Mouse (Mus musculus): ENCODE results near the gene Scaf4.

Scaf4 gene

GRCm38 (mm10) chr16:90283905-90284891 is at the start of gene Scaf4:
Scaf4 (minus strand) TSS chr16:90284503.
- DNase-seq, result peak; percentile 97

GRCm38 (mm10) chr16:90332553-90332952 is 48.2 kb upstream of the Scaf4 start:
- DNase-seq, result no peak

- DNase-seq, result no peak
Observed at GRCm38 (mm10) chr16:90330979-90331378, 46.7 kb upstream of the Scaf4 start.

- no peak for DNase-seq
Observed at GRCm38 (mm10) chr16:90329511-90329910, 45.2 kb upstream of the Scaf4 start.

- DNase-seq, result peak; percentile 90
Observed at GRCm38 (mm10) chr16:90322850-90323528, 38.7 kb upstream of the Scaf4 start.

- no peak for DNase-seq
Observed at GRCm38 (mm10) chr16:90319321-90319720, 35.0 kb upstream of the Scaf4 start.

- no peak for DNase-seq
Observed at GRCm38 (mm10) chr16:90318372-90318926, 34.1 kb upstream of the Scaf4 start.

GRCm38 (mm10) chr16:90317777-90318176 is 33.5 kb upstream of the Scaf4 start:
- no peak for DNase-seq

GRCm38 (mm10) chr16:90315881-90316280 is 31.6 kb upstream of the Scaf4 start:
- DNase-seq, result no peak

GRCm38 (mm10) chr16:90312449-90313082 is 28.3 kb upstream of the Scaf4 start:
- peak; percentile 63 for DNase-seq

- DNase-seq, result no peak
Observed at GRCm38 (mm10) chr16:90310488-90311135, 26.3 kb upstream of the Scaf4 start.

GRCm38 (mm10) chr16:90309784-90310183 is 25.5 kb upstream of the Scaf4 start:
- no peak for DNase-seq

GRCm38 (mm10) chr16:90303988-90304299 is 19.6 kb upstream of the Scaf4 start:
- DNase-seq, result no peak

- no peak for DNase-seq
Observed at GRCm38 (mm10) chr16:90303286-90303987, 19.1 kb upstream of the Scaf4 start.

- no peak for DNase-seq
Observed at GRCm38 (mm10) chr16:90301706-90302105, 17.4 kb upstream of the Scaf4 start.

- no peak for DNase-seq
Observed at GRCm38 (mm10) chr16:90300896-90301295, 16.6 kb upstream of the Scaf4 start.

- DNase-seq, result no peak
Observed at GRCm38 (mm10) chr16:90299591-90299990, 15.3 kb upstream of the Scaf4 start.

GRCm38 (mm10) chr16:90298426-90299300 is 14.4 kb upstream of the Scaf4 start:
- DNase-seq, result no peak

- no peak for DNase-seq
Observed at GRCm38 (mm10) chr16:90297479-90298425, 13.4 kb upstream of the Scaf4 start.

- no peak for DNase-seq
Observed at GRCm38 (mm10) chr16:90291675-90292074, 7.4 kb upstream of the Scaf4 start.

Data from lung, postnatal 10 days (tissue).